Mouse (Mus musculus) thymus, postnatal 25 days (tissue): ENCODE data around the gene Arsb.
A peak's percentile ranks its signal among the peaks of the same experiment; 100 is the strongest.

Source experiments
- DNase-seq: peaks from one replicate; pipeline ENCODE4 v3.0.0; 2022

Arsb gene

GRCm38 (mm10) chr13:93989208-93989607 lies 217.8 kb downstream of the Arsb start:
- peak; percentile 1 for DNase-seq

- DNase-seq = peak; percentile 63
These were observed 218.5 kb downstream of the Arsb start for GRCm38 (mm10) chr13:93989736-93990611.

- peak; percentile 24 for DNase-seq
These were observed 219.4 kb downstream of the Arsb start for GRCm38 (mm10) chr13:93990841-93991240.

- no peak for DNase-seq
These were observed 221.0 kb downstream of the Arsb start for GRCm38 (mm10) chr13:93992342-93992882.
